ENCODE assay signal across 9 mouse cellular contexts in genomic region chr11:103758706-103759105, GRCm38 (mm10). TPM values are rescaled to one million over a fixed set of nuclear protein-coding genes. Genes with fewer than 3 reads are reported as not detected.
DNase-seq lines count a peak whose midpoint lies in the region; ATAC-seq and TF ChIP-seq lines count a peak whose summit lies in the region.
"Had no signal": no experiment of that assay in that cellular context is flagged by ENCODE, and none has a peak within 500 bp of the region (broad histone marks: within the 10 kb centered on the region; RNA-seq: fewer than 3 reads in every experiment).

No protein-coding gene starts in this region.

- WGBS in hindbrain, embryonic 14.5 days, result 20% methylated on average over 6 of the region's 6 CpGs
- 17% methylated on average over 6 of the region's 6 CpGs for WGBS in hindbrain, embryonic 12.5 days
- 6% methylated on average over 6 of the region's 6 CpGs for WGBS in heart, postnatal 0 days

- peak; percentile 60 for DNase-seq in hindbrain, embryonic 14.5 days (ENCODE audit: low spot score)
- DNase-seq in MEL-GATA-1-ER (ENCODE audit: extremely low read depth, low read depth), result peak; percentile 41
- DNase-seq in cerebellum, postnatal 14 days, result peak; percentile 83 to 93
- DNase-seq in heart, postnatal 0 days (ENCODE audit: low spot score), result peak; percentile 48
- peak; percentile 31 to 46 for DNase-seq in left cerebral cortex, postnatal 36 days (ENCODE audit: low spot score in 2 of 2)
- peak; percentile 67 for DNase-seq in ovary, postnatal 14 days (ENCODE audit: low spot score)
- DNase-seq in thymus, postnatal 25 days, result peak; percentile 62

- TF ChIP-seq EP300 in heart, postnatal 0 days (IDR thresholded peaks at IDR 0.05; ENCODE audit: low read depth), result no peak

- H3K4me3 ChIP-seq in hindbrain, embryonic 14.5 days (replicated peaks; ENCODE audit: low read length), result no peak overlapping the region
- no peak overlapping the region for H3K4me3 ChIP-seq in hindbrain, embryonic 12.5 days
- no peak overlapping the region for H3K4me3 ChIP-seq in heart, postnatal 0 days (ENCODE audit: low read depth, low read length)

- intact Hi-C loops in left cerebral cortex, postnatal 36 days (cut with DNase I), result loop anchor here (1.0 to 2.0 kb wide), 2 partner anchors 82 to 119 kb away; no protein-coding TSS in a partner anchor

- peak; percentile 83 for TF ChIP-seq CTCF in heart, postnatal 0 days (IDR thresholded peaks at IDR 0.05; ENCODE audit: low read depth)

- no peak overlapping the region for H3K9ac ChIP-seq in hindbrain, embryonic 14.5 days
- H3K9ac ChIP-seq in hindbrain, embryonic 12.5 days, result no peak overlapping the region
- no peak overlapping the region for H3K9ac ChIP-seq in heart, postnatal 0 days (replicated peaks; ENCODE audit: low read depth, low read length)

- no peak overlapping the region for H3K4me2 ChIP-seq in hindbrain, embryonic 14.5 days (replicated peaks)
- no peak overlapping the region for H3K4me2 ChIP-seq in hindbrain, embryonic 12.5 days (replicated peaks)
- no peak overlapping the region for H3K4me2 ChIP-seq in heart, postnatal 0 days (ENCODE audit: low read depth, low read length)

- H3K9me3 ChIP-seq in hindbrain, embryonic 14.5 days (ENCODE audit: control insufficient read depth, low read length), result no peaks in the 10 kb centered on the region
- H3K9me3 ChIP-seq in hindbrain, embryonic 12.5 days (replicated peaks), result no peaks in the 10 kb centered on the region
- H3K9me3 ChIP-seq in heart, postnatal 0 days (replicated peaks; ENCODE audit: control insufficient read depth, low read length), result no peaks in the 10 kb centered on the region

- H3K36me3 ChIP-seq in hindbrain, embryonic 14.5 days (replicated peaks; ENCODE audit: control insufficient read depth, insufficient read depth), result no peaks in the 10 kb centered on the region
- H3K36me3 ChIP-seq in hindbrain, embryonic 12.5 days, result no peaks in the 10 kb centered on the region
- H3K36me3 ChIP-seq in heart, postnatal 0 days (replicated peaks; ENCODE audit: control insufficient read depth, insufficient read depth, low read length), result no peaks in the 10 kb centered on the region

- H3K27ac ChIP-seq in hindbrain, embryonic 14.5 days, result no peak overlapping the region
- H3K27ac ChIP-seq in hindbrain, embryonic 12.5 days, result no peak overlapping the region
- H3K27ac ChIP-seq in heart, postnatal 0 days (ENCODE audit: low read depth), result no peak overlapping the region

- 0 out of 2 replicates have a peak, but pooled peaks cover 4% of the 10 kb centered on the region for H3K27me3 ChIP-seq in hindbrain, embryonic 14.5 days (ENCODE audit: control insufficient read depth, insufficient read depth, low read length)
- peaks cover 27% of the 10 kb centered on the region for H3K27me3 ChIP-seq in hindbrain, embryonic 12.5 days
- H3K27me3 ChIP-seq in heart, postnatal 0 days (ENCODE audit: control insufficient read depth, insufficient read depth, low read length), result 0 out of 2 replicates have a peak, but pooled peaks cover 7% of the 10 kb centered on the region

- ATAC-seq in hindbrain, embryonic 14.5 days (ENCODE audit: low FRiP score), result no peak
- ATAC-seq in hindbrain, embryonic 12.5 days (ENCODE audit: low FRiP score), result no peak
- no peak; the same call in 1 of the 2 replicates for ATAC-seq in heart, postnatal 0 days (ENCODE audit: insufficient read depth, low read depth)

- no peaks in the 10 kb centered on the region for H3K4me1 ChIP-seq in hindbrain, embryonic 14.5 days (replicated peaks; ENCODE audit: control insufficient read depth, insufficient read depth, low read length)
- H3K4me1 ChIP-seq in hindbrain, embryonic 12.5 days, result no peaks in the 10 kb centered on the region
- H3K4me1 ChIP-seq in heart, postnatal 0 days (ENCODE audit: control insufficient read depth, insufficient read depth), result no peaks in the 10 kb centered on the region

RNA-seq across cellular contexts. Expression of gene Wnt9b, which starts 9.1 kb away (rescaled TPM):
- 0.16 and 0.19 TPM in 2 replicates for polyA plus RNA-seq in hindbrain, embryonic 14.5 days (2014; fragmentation: Nextera tagmentation; extraction: Ambion mirVana)
- polyA plus RNA-seq in hindbrain, embryonic 12.5 days (2016; fragmentation: Nextera tagmentation; extraction: Ambion mirVana), result 0.77 and 0.88 TPM in 2 replicates
- 0.92 and 3.7 TPM in 2 replicates for total RNA-seq in heart, postnatal 0 days (2014; rRNA removed; ENCODE audit: low replicate concordance)
- polyA plus RNA-seq in heart, postnatal 0 days (2015; fragmentation: Nextera tagmentation; extraction: Ambion mirVana), result 0.43 and 0.59 TPM in 2 replicates
- under 1 TPM; 0.17 to 0.32 TPM for total RNA-seq in left cerebral cortex, postnatal 36 days (2021)
- total RNA-seq: neutrophil, adult 5-6 weeks had no signal

RNA-seq across cellular contexts. Expression of gene Wnt3, which starts 15.2 kb away (rescaled TPM):
- 9.0 and 9.1 TPM in 2 replicates for polyA plus RNA-seq in hindbrain, embryonic 14.5 days (2014; fragmentation: Nextera tagmentation; extraction: Ambion mirVana)
- 8.0 and 8.7 TPM in 2 replicates for polyA plus RNA-seq in hindbrain, embryonic 12.5 days (2016; fragmentation: Nextera tagmentation; extraction: Ambion mirVana)
- total RNA-seq in heart, postnatal 0 days (2014; rRNA removed; ENCODE audit: low replicate concordance), result not detected in 2 replicates
- not detected in 2 replicates for polyA plus RNA-seq in heart, postnatal 0 days (2015; fragmentation: Nextera tagmentation; extraction: Ambion mirVana)
- total RNA-seq in left cerebral cortex, postnatal 36 days (2021), result 1 to 10 TPM; 1.2 to 1.8 TPM
- total RNA-seq: neutrophil, adult 5-6 weeks had no signal
